Mouse (Mus musculus) CH12.LX (cell line): ENCODE data around the gene Ccdc167. TPM values are rescaled to one million over a fixed set of nuclear protein-coding genes. Genes with fewer than 3 reads are reported as not detected.

Experiments
- DNase-seq: peaks from one replicate; pipeline ENCODE4 v3.0.0-alpha.2; 2013; ENCODE audit errors: extremely low read depth
- H3K27ac ChIP-seq: 2 replicates; pipeline ENCODE4 v1.5.1; 2012; ENCODE audit warnings: low read depth, mild to moderate bottlenecking, control low read depth, moderate library complexity; ENCODE audit not compliant: insufficient read depth
- H3K27me3 ChIP-seq: replicated peaks from 2 replicates; pipeline ENCODE3; 2012; ENCODE audit warnings: inconsistent platforms
- H3K36me3 ChIP-seq, 2 experiments: replicated peaks in 1 of 2; 2 replicates each; pipeline versions ENCODE3 to v1.6.1; 2012; ENCODE audit warnings: inconsistent platforms in 1 of 2, low read length in 1 of 2, mild to moderate bottlenecking in 1 of 2, mixed read lengths in 1 of 2, moderate library complexity in 1 of 2; ENCODE audit not compliant: control insufficient read depth in 1 of 2, insufficient read depth in 1 of 2
- H3K4me1 ChIP-seq, 2 experiments: 2 replicates each; pipeline ENCODE4 v1.6.1; 2012; ENCODE audit warnings: inconsistent platforms in 1 of 2, moderate library complexity in 1 of 2; ENCODE audit not compliant: insufficient read depth in 2 of 2, control insufficient read depth in 1 of 2
- H3K4me2 ChIP-seq: 2 replicates; pipeline ENCODE4 v1.6.1; 2012; ENCODE audit warnings: low read depth, mild to moderate bottlenecking, control low read depth; ENCODE audit not compliant: poor library complexity, insufficient read depth, severe bottlenecking
- H3K4me3 ChIP-seq, 3 experiments: fragments of 150-350 bp in 1 of 3; sonication (generic) in 1 of 3; replicated peaks in 1 of 3; 2 replicates each; pipeline versions ENCODE3 to v1.5.1; 2011 to 2012; ENCODE audit warnings: low read depth in 2 of 3, low read length in 2 of 3, mild to moderate bottlenecking in 2 of 3, moderate library complexity in 2 of 3, control low read depth in 1 of 3, improper control_type of control experiment in 1 of 3, inconsistent platforms in 1 of 3, mixed read lengths in 1 of 3; ENCODE audit not compliant: poor library complexity in 1 of 3
- H3K79me2 ChIP-seq: replicated peaks from 2 replicates; pipeline ENCODE4 v1.6.1; 2012; ENCODE audit warnings: mild to moderate bottlenecking, moderate library complexity; ENCODE audit not compliant: control insufficient read depth, poor library complexity, insufficient read depth, severe bottlenecking; ENCODE audit errors: extremely low read depth
- H3K9ac ChIP-seq: 2 replicates; pipeline ENCODE4 v1.6.1; 2012; ENCODE audit warnings: low read depth, mild to moderate bottlenecking, control low read depth, moderate library complexity; ENCODE audit not compliant: insufficient read depth
- H3K9me3 ChIP-seq: replicated peaks from 2 replicates; pipeline ENCODE3; 2012; ENCODE audit warnings: low read length, inconsistent platforms, mixed read lengths
- CHD1 ChIP-seq: IDR thresholded peaks from 2 replicates; pipeline ENCODE4 v1.6.1; 2012; ENCODE audit warnings: low read depth, low read length, improper control_type of control experiment, inconsistent platforms
- CTCF ChIP-seq, 2 experiments: IDR thresholded peaks in 1 of 2; conservative IDR thresholded peaks in 1 of 2; 2 replicates each; pipeline ENCODE4 v1.5.1; 2011 to 2012; ENCODE audit warnings: low read depth in 2 of 2, low read length in 2 of 2, improper control_type of control experiment in 1 of 2, inconsistent platforms in 1 of 2, mild to moderate bottlenecking in 1 of 2, moderate library complexity in 1 of 2
- E2F4 ChIP-seq: IDR thresholded peaks from 2 replicates; pipeline ENCODE4 v1.6.1; 2011; ENCODE audit warnings: low read depth, low read length, improper control_type of control experiment; ENCODE audit not compliant: insufficient replicate concordance
- EP300 ChIP-seq: IDR thresholded peaks from 2 replicates; pipeline ENCODE4 v1.6.1; 2011; ENCODE audit warnings: low read length, improper control_type of control experiment
- GABPA ChIP-seq: IDR thresholded peaks from 2 replicates; pipeline ENCODE4 v1.6.1; 2012; ENCODE audit warnings: low read depth, low read length, improper control_type of control experiment, inconsistent platforms; ENCODE audit not compliant: insufficient replicate concordance
- HCFC1 ChIP-seq: IDR thresholded peaks from 2 replicates; pipeline ENCODE4 v1.6.1; 2012; ENCODE audit warnings: low read depth, mild to moderate bottlenecking, inconsistent platforms, low read length, improper control_type of control experiment
- IRF4 ChIP-seq: IDR thresholded peaks from 2 replicates; pipeline ENCODE4 v1.6.1; 2014; ENCODE audit warnings: low read depth, mild to moderate bottlenecking, inconsistent platforms, low read length, improper control_type of control experiment
- JUN ChIP-seq: IDR thresholded peaks from 2 replicates; pipeline ENCODE4 v1.6.1; 2011; ENCODE audit warnings: low read depth, mild to moderate bottlenecking, low read length, improper control_type of control experiment, moderate library complexity; ENCODE audit not compliant: insufficient read depth
- KAT2A ChIP-seq: IDR thresholded peaks from 2 replicates; pipeline ENCODE4 v1.6.1; 2012; ENCODE audit warnings: low read length, improper control_type of control experiment, inconsistent platforms; ENCODE audit not compliant: insufficient replicate concordance
- MAFK ChIP-seq: IDR thresholded peaks from 2 replicates; pipeline ENCODE4 v1.6.1; 2011; ENCODE audit warnings: low read length, improper control_type of control experiment; ENCODE audit not compliant: insufficient replicate concordance
- MAX ChIP-seq: IDR thresholded peaks from 2 replicates; pipeline ENCODE4 v1.6.1; 2011; ENCODE audit warnings: low read length, improper control_type of control experiment
- MAZ ChIP-seq: IDR thresholded peaks from 2 replicates; pipeline ENCODE4 v1.6.1; 2012; ENCODE audit warnings: low read depth, mild to moderate bottlenecking, inconsistent platforms, low read length, improper control_type of control experiment, moderate library complexity
- MXI1 ChIP-seq: IDR thresholded peaks from 2 replicates; pipeline ENCODE4 v1.6.1; 2011; ENCODE audit warnings: mild to moderate bottlenecking, low read depth, low read length, improper control_type of control experiment
- MYC ChIP-seq: IDR thresholded peaks from 2 replicates; pipeline ENCODE4 v1.6.1; 2011; ENCODE audit warnings: low read depth, mild to moderate bottlenecking, improper control_type of control experiment, low read length
- NELFE ChIP-seq: IDR thresholded peaks from 2 replicates; pipeline ENCODE4 v1.6.1; 2011; ENCODE audit warnings: low read depth, low read length, improper control_type of control experiment
- NRF1 ChIP-seq: IDR thresholded peaks from 2 replicates; pipeline ENCODE4 v1.6.1; 2014; ENCODE audit warnings: low read depth, mild to moderate bottlenecking, inconsistent platforms, low read length, improper control_type of control experiment, moderate library complexity
- PAX5 ChIP-seq: IDR thresholded peaks from 2 replicates; pipeline ENCODE4 v1.6.1; 2012; ENCODE audit warnings: low read length, inconsistent platforms, mixed read lengths
- POLR2A ChIP-seq: IDR thresholded peaks from 2 replicates; pipeline ENCODE4 v1.6.1; 2011; ENCODE audit warnings: low read depth, mild to moderate bottlenecking, improper control_type of control experiment, low read length
- POLR2AphosphoS2 ChIP-seq: IDR thresholded peaks from 2 replicates; pipeline ENCODE4 v1.6.1; 2011; ENCODE audit warnings: low read depth, low read length, improper control_type of control experiment
- RAD21 ChIP-seq: IDR thresholded peaks from 2 replicates; pipeline ENCODE4 v1.6.1; 2011; ENCODE audit warnings: low read depth, mild to moderate bottlenecking, low read length, improper control_type of control experiment, moderate library complexity
- RCOR1 ChIP-seq: conservative IDR thresholded peaks from 2 replicates; pipeline ENCODE4 v1.6.1; 2012; ENCODE audit warnings: low read depth, mild to moderate bottlenecking, inconsistent platforms, low read length, improper control_type of control experiment
- SIN3A ChIP-seq: IDR thresholded peaks from 2 replicates; pipeline ENCODE4 v1.6.1; 2012; ENCODE audit warnings: low read length, improper control_type of control experiment, inconsistent platforms
- TCF12 ChIP-seq: IDR thresholded peaks from 2 replicates; pipeline ENCODE4 v1.6.1; 2014; ENCODE audit warnings: low read depth, mild to moderate bottlenecking, inconsistent platforms, low read length, improper control_type of control experiment
- UBTF ChIP-seq: IDR thresholded peaks from 2 replicates; pipeline ENCODE4 v1.6.1; 2012; ENCODE audit warnings: low read depth, mild to moderate bottlenecking, inconsistent platforms, low read length, improper control_type of control experiment, moderate library complexity
- USF1 ChIP-seq: IDR thresholded peaks from 2 replicates; pipeline ENCODE4 v1.6.1; 2014; ENCODE audit warnings: low read depth, mild to moderate bottlenecking, inconsistent platforms, low read length, improper control_type of control experiment
- USF2 ChIP-seq: conservative IDR thresholded peaks from 2 replicates; pipeline ENCODE4 v1.6.1; 2011; ENCODE audit warnings: low read depth, low read length, improper control_type of control experiment
- ZMIZ1 ChIP-seq: IDR thresholded peaks from 2 replicates; pipeline ENCODE4 v1.6.1; 2012; ENCODE audit warnings: low read depth, mild to moderate bottlenecking, inconsistent platforms, low read length, improper control_type of control experiment
- ZNF384 ChIP-seq: IDR thresholded peaks from 2 replicates; pipeline ENCODE4 v1.6.1; 2012; ENCODE audit warnings: low read depth, low read length, improper control_type of control experiment, inconsistent platforms
- dilution Hi-C: fragments of 300-500 bp; cut with MboI; formaldehyde crosslinking; loops from 2 replicates; pipeline ENCODE4 v1.14.3; 2020; ENCODE audit warnings: low sequenced_read_pairs; ENCODE audit not compliant: extremely low pct_unique_long_range_greater_than_20kb, extremely low pct_ligation_motif_present
- in situ Hi-C: fragments of 300-500 bp; cut with MboI; formaldehyde crosslinking; loops from 3 replicates; pipeline ENCODE4 v1.14.3; 2019; ENCODE audit warnings: low sequenced_read_pairs, low pct_ligation_motif_present, low pct_unique_long_range_greater_than_20kb, mixed read lengths
- polyA plus RNA-seq: library from polyadenylated mRNA; unstranded; fragments of >175 nt; gene quantifications from 2 replicates; pipeline ENCODE4 v1.2.1, GENCODE M21; 2012; ENCODE audit warnings: low read depth; ENCODE audit not compliant: insufficient read length
- total RNA-seq, 2 experiments: library from RNA; depleted of rRNA; stranded (reverse); fragments of 300-350 nt in 1 of 2; fragments of >200 nt in 1 of 2; gene quantifications; 2 replicates each; pipeline ENCODE4 v1.2.3; 2012 to 2014

The Ccdc167 gene
- total and polyA plus RNA-seq, 3 experiments = 8.8 to 18.7 (median 12.0) TPM

DNA sequence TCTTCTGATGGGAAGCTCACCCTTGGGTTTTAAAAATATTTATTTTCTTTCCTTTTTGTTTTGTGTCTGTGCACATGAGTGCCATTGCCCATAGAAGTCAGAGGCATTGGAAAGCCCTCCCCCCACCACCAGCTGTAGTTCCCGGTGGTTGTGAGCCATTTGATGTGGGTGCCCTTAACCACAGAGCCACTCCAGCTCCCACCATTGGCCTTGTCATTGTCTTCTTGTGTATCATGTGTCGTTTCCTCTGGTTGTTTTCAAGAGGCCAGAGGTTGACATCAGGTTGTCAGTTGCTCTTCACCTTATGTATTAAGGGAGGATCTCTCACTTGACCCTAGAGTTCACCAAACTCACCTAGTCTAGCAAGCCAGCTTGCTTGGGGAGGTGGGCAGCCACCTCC is 23.3 kb downstream of the Ccdc167 start:
- Histone ChIP-seq H3K4me1 (peaks cover 8 to 53% of the 10 kb centered on the region in 2 experiments), H3K4me2 (no peak overlapping the region), H3K9me3 (peaks cover 2% of the 10 kb centered on the region), H3K79me2 (no peaks in the 10 kb centered on the region), H3K36me3 (peaks cover 73 to 85% of the 10 kb centered on the region in 2 experiments), H3K27ac (no peak overlapping the region), H3K4me3 (no peak overlapping the region), H3K9ac (no peak overlapping the region), H3K27me3 (no peaks in the 10 kb centered on the region)
- no peak for DNase-seq
- dilution Hi-C loops (no loop called here), in situ Hi-C loops (no loop called here)
- no peak for TF ChIP-seq POLR2AphosphoS2
- TF ChIP-seq MAX = no peak
- no peak for TF ChIP-seq JUN
- TF ChIP-seq TCF12 = no peak
- no peak for TF ChIP-seq MYC
- no peak for TF ChIP-seq GABPA
- no peak for TF ChIP-seq SIN3A

DNA sequence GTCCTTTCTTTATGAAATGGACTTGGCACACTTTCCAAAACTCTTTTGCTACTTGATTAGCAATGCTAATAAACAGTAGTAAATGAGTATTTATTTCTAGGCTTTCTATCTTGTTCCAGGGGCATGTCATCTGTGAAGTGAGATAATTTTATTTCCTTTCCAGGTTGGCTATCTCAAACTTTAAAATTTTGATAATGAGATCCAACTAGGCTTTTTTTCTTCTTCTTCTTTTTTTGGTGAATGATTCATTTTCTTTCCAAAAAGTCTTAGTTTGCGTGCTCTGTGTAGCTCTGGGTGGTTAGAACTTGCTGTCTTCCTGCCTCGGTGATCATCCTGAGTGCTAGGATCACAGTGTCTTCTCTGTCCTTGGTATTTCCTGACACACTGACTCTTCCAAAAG is 24.0 kb downstream of the Ccdc167 start:
- H3K9me3 ChIP-seq = peaks cover 7% of the 10 kb centered on the region
- in situ Hi-C loops = no loop called here
- H3K36me3 ChIP-seq = peaks cover 70 to 85% of the 10 kb centered on the region in 2 experiments

GRCm38 (mm10) chr17:29690257-29690656 is 26.6 kb downstream of the Ccdc167 start:
- H3K4me3 ChIP-seq = no peak overlapping the region
- no peak overlapping the region for H3K9ac ChIP-seq
- no peak overlapping the region for H3K27ac ChIP-seq
- peaks cover 8% of the 10 kb centered on the region for H3K9me3 ChIP-seq
- no peak for DNase-seq
- TF ChIP-seq EP300 = no peak
- no peak for TF ChIP-seq E2F4
- TF ChIP-seq RAD21 = no peak
- TF ChIP-seq GABPA = no peak
- no peak for TF ChIP-seq ZMIZ1
- no peak for TF ChIP-seq IRF4
- no peak for TF ChIP-seq TCF12
- TF ChIP-seq HCFC1 = no peak
- TF ChIP-seq CTCF (conservative IDR thresholded peaks at IDR 0.05 in 1 of 2, IDR thresholded peaks at IDR 0.05 in 1 of 2; ENCODE audit: low read depth in 2 of 2, low read length in 2 of 2) = no peak
- no peak for TF ChIP-seq NELFE
- TF ChIP-seq PAX5 = no peak
- no peak for TF ChIP-seq CHD1
- TF ChIP-seq KAT2A = no peak
- no peak for TF ChIP-seq NRF1
- no peak overlapping the region for H3K4me2 ChIP-seq
- H3K79me2 ChIP-seq = no peaks in the 10 kb centered on the region
- no peaks in the 10 kb centered on the region for H3K27me3 ChIP-seq
- peaks cover 5 to 50% of the 10 kb centered on the region in 2 experiments; a peak in 3 of 4 replicates for H3K4me1 ChIP-seq
- dilution Hi-C loops (no loop called here), in situ Hi-C loops (no loop called here)
- peaks cover 74 to 88% of the 10 kb centered on the region in 2 experiments for H3K36me3 ChIP-seq

More for the DNA sequence above, 24.0 kb downstream of the Ccdc167 start:
- Histone ChIP-seq H3K4me2 (no peak overlapping the region), H3K4me3 (no peak overlapping the region), H3K4me1 (peaks cover 5 to 47% of the 10 kb centered on the region in 2 experiments; a peak in 3 of 4 replicates), H3K27ac (no peak overlapping the region), H3K79me2 (no peaks in the 10 kb centered on the region)
- dilution Hi-C loops = no loop called here
- DNase-seq = no peak
- TF ChIP-seq PAX5 = no peak
- TF ChIP-seq MAFK = no peak
- no peak for TF ChIP-seq ZMIZ1
- no peak for TF ChIP-seq MAZ
- no peak for TF ChIP-seq RAD21
- no peak for TF ChIP-seq CTCF (conservative IDR thresholded peaks at IDR 0.05 in 1 of 2, IDR thresholded peaks at IDR 0.05 in 1 of 2; ENCODE audit: low read depth in 2 of 2, low read length in 2 of 2)
- TF ChIP-seq NRF1 = no peak
- no peak for TF ChIP-seq USF1
- no peak for TF ChIP-seq GABPA
- no peak for TF ChIP-seq USF2
- TF ChIP-seq NELFE = no peak
- no peak for TF ChIP-seq UBTF
- TF ChIP-seq POLR2A = no peak
- no peak for TF ChIP-seq TCF12
- TF ChIP-seq ZNF384 = no peak
- TF ChIP-seq RCOR1 = no peak
- no peak for TF ChIP-seq MXI1
- no peak for TF ChIP-seq SIN3A
- no peak for TF ChIP-seq POLR2AphosphoS2
- TF ChIP-seq, all 38 proteins: peak for 0
- H3K9ac ChIP-seq = no peak overlapping the region
- H3K27me3 ChIP-seq = no peaks in the 10 kb centered on the region
